Mouse (Mus musculus) mature B cell (primary cell): ENCODE measurements around the gene Cwc25.

Experiments
- in situ Hi-C: fragments of 300-500 bp; cut with MboI; formaldehyde crosslinking; loops from 2 replicates; pipeline ENCODE4 v1.14.3; 2019

Cwc25 gene

GRCm38 (mm10) chr11:97766154-97766881, at the start of gene Cwc25:
Gene Cwc25 (minus strand): TSS chr11:97766556.
- in situ Hi-C loops = no loop called here

- in situ Hi-C loops = no loop called here
These were observed 49.4 kb upstream of the Cwc25 start for GRCm38 (mm10) chr11:97815736-97816135.

- in situ Hi-C loops = no loop called here
These were observed 47.6 kb upstream of the Cwc25 start for GRCm38 (mm10) chr11:97813746-97814515.

GRCm38 (mm10) chr11:97813085-97813484, 46.7 kb upstream of the Cwc25 start:
- in situ Hi-C loops = no loop called here

- in situ Hi-C loops = no loop called here
These were observed 46.1 kb upstream of the Cwc25 start for GRCm38 (mm10) chr11:97812491-97812921.

- in situ Hi-C loops = no loop called here
These were observed 45.4 kb upstream of the Cwc25 start for GRCm38 (mm10) chr11:97811569-97812362.

GRCm38 (mm10) chr11:97810970-97811369, 44.6 kb upstream of the Cwc25 start:
- in situ Hi-C loops = no loop called here

- in situ Hi-C loops = no loop called here
These were observed 44.0 kb upstream of the Cwc25 start for GRCm38 (mm10) chr11:97810356-97810755.

GRCm38 (mm10) chr11:97809235-97810121, 43.1 kb upstream of the Cwc25 start:
- in situ Hi-C loops = no loop called here

- in situ Hi-C loops = no loop called here
These were observed 42.4 kb upstream of the Cwc25 start for GRCm38 (mm10) chr11:97808621-97809234.

GRCm38 (mm10) chr11:97808093-97808492, 41.7 kb upstream of the Cwc25 start:
- in situ Hi-C loops = no loop called here

- in situ Hi-C loops = no loop called here
These were observed 41.3 kb upstream of the Cwc25 start for GRCm38 (mm10) chr11:97807626-97808025.

GRCm38 (mm10) chr11:97806613-97806964, 40.2 kb upstream of the Cwc25 start:
- in situ Hi-C loops = no loop called here

GRCm38 (mm10) chr11:97805662-97806612, 39.6 kb upstream of the Cwc25 start:
- in situ Hi-C loops = no loop called here

- in situ Hi-C loops = no loop called here
These were observed 38.7 kb upstream of the Cwc25 start for GRCm38 (mm10) chr11:97804841-97805661.

GRCm38 (mm10) chr11:97803847-97804246, 37.5 kb upstream of the Cwc25 start:
- in situ Hi-C loops = no loop called here

- in situ Hi-C loops = no loop called here
These were observed 36.1 kb upstream of the Cwc25 start for GRCm38 (mm10) chr11:97802495-97802894.

GRCm38 (mm10) chr11:97802194-97802470, 35.8 kb upstream of the Cwc25 start:
- in situ Hi-C loops = no loop called here
